Mouse (Mus musculus) hindbrain, embryonic 14.5 days (tissue): Measurements from ENCODE around the gene Cpne6. TPM values are rescaled to one million over a fixed set of nuclear protein-coding genes. Genes with fewer than 3 reads are reported as not detected.

ENCODE experiments used
- ATAC-seq: fragments of 200-750 bp; cut with Nextera tagmentation; 2 replicates; pipeline ENCODE4 v1.8.0; 2017; ENCODE audit warnings: moderate number of reproducible peaks, mild to moderate bottlenecking, moderate TSS enrichment, moderate library complexity; ENCODE audit not compliant: low FRiP score
- DNase-seq: peaks from one replicate; pipeline ENCODE4 v3.0.0-alpha.2; 2015; ENCODE audit warnings: low spot score
- H3K27ac ChIP-seq: fragments of 300-500 bp; sonication (generic); 2 replicates; pipeline ENCODE4 v1.5.1; 2014; ENCODE audit warnings: mild to moderate bottlenecking, moderate library complexity
- H3K27me3 ChIP-seq: fragments of 300-500 bp; sonication (generic); 2 replicates; pipeline ENCODE4 v1.6.1; 2014; ENCODE audit warnings: mild to moderate bottlenecking, low read length, mixed read lengths; ENCODE audit not compliant: control insufficient read depth, insufficient read depth
- H3K36me3 ChIP-seq: fragments of 300-500 bp; sonication (generic); replicated peaks from 2 replicates; pipeline ENCODE4 v1.6.1; 2014; ENCODE audit not compliant: control insufficient read depth, insufficient read depth
- H3K4me1 ChIP-seq: fragments of 300-500 bp; sonication (generic); replicated peaks from 2 replicates; pipeline ENCODE4 v1.6.1; 2014; ENCODE audit warnings: antibody characterized with exemption, low read length, mixed read lengths; ENCODE audit not compliant: control insufficient read depth, insufficient read depth
- H3K4me2 ChIP-seq: fragments of 300-500 bp; sonication (generic); replicated peaks from 2 replicates; pipeline ENCODE4 v1.6.1; 2014; ENCODE audit warnings: mild to moderate bottlenecking, moderate library complexity
- H3K4me3 ChIP-seq: fragments of 300-500 bp; sonication (generic); replicated peaks from 2 replicates; pipeline ENCODE4 v1.5.1; 2014; ENCODE audit warnings: mild to moderate bottlenecking, low read length
- H3K9ac ChIP-seq: fragments of 300-500 bp; sonication (generic); 2 replicates; pipeline ENCODE4 v1.6.1; 2014
- H3K9me3 ChIP-seq: fragments of 300-500 bp; sonication (generic); 2 replicates; pipeline ENCODE4 v1.6.1; 2016; ENCODE audit warnings: low read length; ENCODE audit not compliant: control insufficient read depth
- WGBS: fragments of 180-500 bp; shearing (Covaris S2); extraction: QIAGEN DNeasy Blood & Tissue Kit; methylation state at CpG from one replicate; pipeline ENCODE4 v1.1.7; 2014; 5-methylcytosine and 5-hydroxymethylcytosine counted together
- polyA plus RNA-seq: library from polyadenylated mRNA; unstranded; fragments of >200 nt; fragmentation: Nextera tagmentation; extraction: Ambion mirVana; gene quantifications from 2 replicates; pipeline ENCODE4 v1.2.1, GENCODE M21; 2014

Cpne6 gene
- polyA plus RNA-seq, 1 experiment from 2014 or later, result 3.2 TPM

- peaks cover 12% of the 10 kb centered on the region for H3K4me1 ChIP-seq
- ATAC-seq, result peak; percentile 85
Measured at GRCm38 (mm10) chr14:55540067-55540786, 30.0 kb downstream of the Cpne6 start, which contains the start of gene Pck2. Gene Pck2, plus strand, starts transcription at chr14:55540266.

GRCm38 (mm10) chr14:55540787-55541321, 30.6 kb downstream of the Cpne6 start:
- Histone ChIP-seq H3K9ac (peak overlapping the region; percentile 79), H3K27me3 (no peaks in the 10 kb centered on the region), H3K4me2 (peak overlapping the region; percentile 94), H3K4me3 (peak overlapping the region; percentile 59), H3K9me3 (no peaks in the 10 kb centered on the region), H3K27ac (peak overlapping the region; percentile 72), H3K4me1 (peaks cover 12% of the 10 kb centered on the region), H3K36me3 (0 out of 2 replicates have a peak, but pooled peaks cover 7% of the 10 kb centered on the region)
- 6% methylated on average over 10 of the region's 10 CpGs for WGBS
- DNase-seq (peak; percentile 78), ATAC-seq (peak; percentile 51)

More at GRCm38 (mm10) chr14:55540067-55540786, 30.0 kb downstream of the Cpne6 start, which contains the start of gene Pck2:
- Histone ChIP-seq H3K4me3 (peak within 1 kb of the TSS; percentile 59), H3K27me3 (no peaks in the 10 kb centered on the region), H3K4me2 (peak within 1 kb of the TSS; percentile 94), H3K27ac (peak within 1 kb of the TSS; percentile 72), H3K9ac (peak within 1 kb of the TSS; percentile 79), H3K9me3 (no peaks in the 10 kb centered on the region), H3K36me3 (0 out of 2 replicates have a peak, but pooled peaks cover 5% of the 10 kb centered on the region)
- under 1% methylated on average over 32 of the region's 32 CpGs for WGBS
- peak; percentile 69 for DNase-seq

- Histone ChIP-seq H3K27me3 (no peaks in the 10 kb centered on the region), H3K36me3 (peaks cover 11% of the 10 kb centered on the region; the same call in 1 of the 2 replicates), H3K9ac (no peak overlapping the region), H3K4me1 (peaks cover 12% of the 10 kb centered on the region), H3K9me3 (no peaks in the 10 kb centered on the region), H3K4me3 (no peak overlapping the region), H3K4me2 (no peak overlapping the region), H3K27ac (no peak overlapping the region)
- DNase-seq (no peak), ATAC-seq (no peak)
- 98% methylated on average over 12 of the region's 12 CpGs for WGBS
Measured at GRCm38 (mm10) chr14:55542268-55542667, 32.0 kb downstream of the Cpne6 start.

GRCm38 (mm10) chr14:55544334-55544733, 34.1 kb downstream of the Cpne6 start:
- DNase-seq (no peak), ATAC-seq (no peak)
- peaks cover 31% of the 10 kb centered on the region for H3K36me3 ChIP-seq
- no peaks in the 10 kb centered on the region for H3K27me3 ChIP-seq
- no peak overlapping the region for H3K27ac ChIP-seq
- H3K4me2 ChIP-seq, result no peak overlapping the region
- H3K9ac ChIP-seq, result no peak overlapping the region
- 70% methylated on average over 9 of the region's 9 CpGs for WGBS
- H3K4me1 ChIP-seq, result peaks cover 12% of the 10 kb centered on the region
- no peaks in the 10 kb centered on the region for H3K9me3 ChIP-seq
- H3K4me3 ChIP-seq, result no peak overlapping the region

- no peak overlapping the region for H3K27ac ChIP-seq
- no peaks in the 10 kb centered on the region for H3K4me1 ChIP-seq
- no peaks in the 10 kb centered on the region for H3K27me3 ChIP-seq
- H3K9ac ChIP-seq, result no peak overlapping the region
- DNase-seq (no peak), ATAC-seq (no peak)
- H3K9me3 ChIP-seq, result no peaks in the 10 kb centered on the region
- peaks cover 26% of the 10 kb centered on the region for H3K36me3 ChIP-seq
- 89% methylated on average over 6 of the region's 6 CpGs for WGBS
- no peak overlapping the region for H3K4me3 ChIP-seq
- H3K4me2 ChIP-seq, result no peak overlapping the region
Measured at GRCm38 (mm10) chr14:55550191-55550590, 39.9 kb downstream of the Cpne6 start.

GRCm38 (mm10) chr14:55551347-55551746, 41.1 kb downstream of the Cpne6 start:
- Histone ChIP-seq H3K4me2 (no peak overlapping the region), H3K9me3 (no peaks in the 10 kb centered on the region), H3K27ac (no peak overlapping the region), H3K4me1 (no peaks in the 10 kb centered on the region), H3K27me3 (no peaks in the 10 kb centered on the region), H3K4me3 (no peak overlapping the region), H3K9ac (no peak overlapping the region), H3K36me3 (peaks cover 24% of the 10 kb centered on the region)
- WGBS, result 78% methylated on average over 5 of the region's 5 CpGs
- ATAC-seq (no peak), DNase-seq (no peak)

GRCm38 (mm10) chr14:55551794-55552193, 41.5 kb downstream of the Cpne6 start:
- Histone ChIP-seq H3K9me3 (no peaks in the 10 kb centered on the region), H3K27me3 (no peaks in the 10 kb centered on the region), H3K4me1 (no peaks in the 10 kb centered on the region), H3K9ac (no peak overlapping the region), H3K4me3 (no peak overlapping the region), H3K36me3 (peaks cover 24% of the 10 kb centered on the region), H3K4me2 (no peak overlapping the region), H3K27ac (no peak overlapping the region)
- DNase-seq, result no peak
- 93% methylated on average over 8 of the region's 8 CpGs for WGBS
- no peak for ATAC-seq

GRCm38 (mm10) chr14:55554635-55555034, 44.4 kb downstream of the Cpne6 start:
- Histone ChIP-seq H3K36me3 (no peaks in the 10 kb centered on the region; the same call in 1 of the 2 replicates), H3K4me2 (no peak overlapping the region), H3K4me1 (peaks cover 6% of the 10 kb centered on the region; the same call in 1 of the 2 replicates), H3K4me3 (no peak overlapping the region), H3K27me3 (no peaks in the 10 kb centered on the region), H3K27ac (no peak overlapping the region), H3K9me3 (no peaks in the 10 kb centered on the region), H3K9ac (no peak overlapping the region)
- DNase-seq, result no peak
- no peak for ATAC-seq

GRCm38 (mm10) chr14:55555788-55556187, 45.5 kb downstream of the Cpne6 start:
- WGBS, result 87% methylated on average over 3 of the region's 3 CpGs
- ATAC-seq (no peak), DNase-seq (no peak)

More at GRCm38 (mm10) chr14:55555788-55556187, 45.5 kb downstream of the Cpne6 start:
- peaks cover 6% of the 10 kb centered on the region; the same call in 1 of the 2 replicates for H3K4me1 ChIP-seq
- H3K9me3 ChIP-seq, result no peaks in the 10 kb centered on the region
- no peak overlapping the region for H3K4me2 ChIP-seq
- H3K27ac ChIP-seq, result no peak overlapping the region
- no peak overlapping the region for H3K9ac ChIP-seq
- no peaks in the 10 kb centered on the region for H3K27me3 ChIP-seq
- no peaks in the 10 kb centered on the region for H3K36me3 ChIP-seq
- no peak overlapping the region for H3K4me3 ChIP-seq
